ENCODE assay signal across 8 mouse cellular contexts in the genomic region with DNA sequence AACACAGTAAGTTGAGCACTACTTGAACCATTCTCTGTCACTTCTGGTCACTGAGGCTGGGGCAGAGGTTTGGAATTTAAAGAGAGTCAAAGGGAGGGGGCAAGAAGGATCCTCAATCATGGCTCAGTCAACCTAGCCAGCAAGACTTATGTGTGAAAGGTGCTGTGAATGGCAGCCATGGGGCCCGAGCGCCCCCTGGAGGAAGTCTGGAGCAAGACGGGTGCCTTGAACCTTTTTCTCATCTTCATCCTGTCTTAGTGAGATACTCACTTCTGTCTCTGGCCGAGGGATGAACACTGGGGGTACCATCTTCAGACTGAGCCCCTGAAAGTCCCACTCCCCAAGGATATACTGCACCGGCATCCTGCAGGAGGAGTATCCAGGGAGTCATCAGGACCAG. TPM values are rescaled to one million over a fixed set of nuclear protein-coding genes. Genes with fewer than 3 reads are reported as not detected.
DNase-seq lines count a peak whose midpoint lies in the region; ATAC-seq and TF ChIP-seq lines count a peak whose summit lies in the region.

No protein-coding gene starts in this region.

- ATAC-seq in hindbrain, postnatal 0 days: no peak

- TF ChIP-seq CTCF in hindbrain, postnatal 0 days (IDR thresholded peaks at IDR 0.05; ENCODE audit: low read depth): peak; percentile 90
- TF ChIP-seq CTCF in liver, adult 2 months (IDR thresholded peaks at IDR 0.05; ENCODE audit: low read depth, low read length): peak; percentile 97

- 12% methylated on average over 5 of the region's 5 CpGs for WGBS in hindbrain, postnatal 0 days
- 7% methylated on average over 5 of the region's 5 CpGs for WGBS in liver, adult 2 months

- H3K9ac ChIP-seq in hindbrain, postnatal 0 days (replicated peaks; ENCODE audit: low read length): no peak overlapping the region
- no peak overlapping the region for H3K9ac ChIP-seq in liver, adult 2 months (ENCODE audit: low read depth, low read length)

- no peaks in the 10 kb centered on the region for H3K36me3 ChIP-seq in hindbrain, postnatal 0 days (ENCODE audit: insufficient read depth, low read length)
- no peaks in the 10 kb centered on the region for H3K36me3 ChIP-seq in liver, adult 2 months (ENCODE audit: control insufficient read depth, insufficient read depth, low read length)

- no peak overlapping the region for H3K27ac ChIP-seq in hindbrain, postnatal 0 days
- H3K27ac ChIP-seq in liver, adult 2 months (replicated peaks; ENCODE audit: insufficient read depth, low read depth, low read length): no peak overlapping the region

- peaks cover 7% of the 10 kb centered on the region; the same call in 1 of the 2 replicates for H3K4me1 ChIP-seq in hindbrain, postnatal 0 days (ENCODE audit: insufficient read depth, low read length)
- H3K4me1 ChIP-seq in liver, adult 2 months (ENCODE audit: control insufficient read depth, insufficient read depth, low read length): peaks cover 4% of the 10 kb centered on the region; the same call in 1 of the 2 replicates

- H3K4me3 ChIP-seq in hindbrain, postnatal 0 days (ENCODE audit: low read length): no peak overlapping the region
- no peak overlapping the region for H3K4me3 ChIP-seq in liver, adult 2 months (ENCODE audit: insufficient read depth, low read depth, low read length)

- peak; percentile 57 for DNase-seq in 3134 (ENCODE audit: extremely low read depth, insufficient read length, low spot score)
- peak; percentile 88 to 89 for DNase-seq in B cell, adult 2 months
- peak; percentile 70 for DNase-seq in adrenal gland, postnatal 25 days
- DNase-seq in embryo, embryonic 9.5 days (ENCODE audit: extremely low spot score): peak; percentile 55
- DNase-seq in hindbrain, postnatal 0 days (ENCODE audit: low spot score): peak; percentile 67
- DNase-seq in liver, adult 2 months (ENCODE audit: extremely low read depth, low read depth, low spot score): peak; percentile 43
- DNase-seq in right cerebral cortex, adult 18-20 months: peak; percentile 67
- DNase-seq in urinary bladder, postnatal 25 days (ENCODE audit: low spot score): peak; percentile 71

- no peak for TF ChIP-seq POLR2A in liver, adult 2 months (IDR thresholded peaks at IDR 0.05; ENCODE audit: extremely low read depth, insufficient read depth, low read length)

- H3K9me3 ChIP-seq in hindbrain, postnatal 0 days (ENCODE audit: low read length): no peaks in the 10 kb centered on the region

- peaks cover 3% of the 10 kb centered on the region; the same call in 1 of the 2 replicates for H3K79me2 ChIP-seq in liver, adult 2 months (ENCODE audit: control insufficient read depth, insufficient read depth, low read length)

- no peak overlapping the region for H3K4me2 ChIP-seq in hindbrain, postnatal 0 days (ENCODE audit: low read depth, low read length)

- no peaks in the 10 kb centered on the region for H3K27me3 ChIP-seq in hindbrain, postnatal 0 days (ENCODE audit: insufficient read depth, low read length)
- H3K27me3 ChIP-seq in liver, adult 2 months (ENCODE audit: control insufficient read depth, insufficient read depth, low read length): no peaks in the 10 kb centered on the region

RNA-seq across cellular contexts. Expression of a gene that starts 2.2 kb away (rescaled TPM):
- 21.9 and 23.0 TPM in 2 replicates for total RNA-seq in adrenal gland, postnatal 25 days (2021)
- total RNA-seq in hindbrain, postnatal 0 days (2014; rRNA removed): 14.8 and 18.1 TPM in 2 replicates
- polyA plus RNA-seq in hindbrain, postnatal 0 days (2015; fragmentation: Nextera tagmentation; extraction: Ambion mirVana): 13.6 and 16.4 TPM in 2 replicates
- 14.4 and 18.4 TPM in 2 replicates for total RNA-seq in liver, adult 2 months (2014; rRNA removed)
- polyA plus RNA-seq in liver, adult 2 months (2012; rRNA removed): 19.6 and 28.1 TPM in 2 replicates

RNA-seq across cellular contexts. Expression of a gene that starts 4.5 kb away (rescaled TPM):
- total RNA-seq in adrenal gland, postnatal 25 days (2021): 1.4 and 1.5 TPM in 2 replicates
- 12.5 and 27.7 TPM in 2 replicates for total RNA-seq in hindbrain, postnatal 0 days (2014; rRNA removed)
- 10.9 and 11.2 TPM in 2 replicates for polyA plus RNA-seq in hindbrain, postnatal 0 days (2015; fragmentation: Nextera tagmentation; extraction: Ambion mirVana)
- total RNA-seq in liver, adult 2 months (2014; rRNA removed): 0.46 and 0.67 TPM in 2 replicates
- 1.2 and 1.6 TPM in 2 replicates for polyA plus RNA-seq in liver, adult 2 months (2012; rRNA removed)

RNA-seq across cellular contexts. Expression of a gene that starts 40.1 kb away (rescaled TPM):
- 8.1 and 14.9 TPM in 2 replicates for total RNA-seq in adrenal gland, postnatal 25 days (2021)
- total RNA-seq in hindbrain, postnatal 0 days (2014; rRNA removed): 2.8 and 5.3 TPM in 2 replicates
- polyA plus RNA-seq in hindbrain, postnatal 0 days (2015; fragmentation: Nextera tagmentation; extraction: Ambion mirVana): 8.6 and 8.8 TPM in 2 replicates
- total RNA-seq in liver, adult 2 months (2014; rRNA removed): 0.55 and 1.7 TPM in 2 replicates
- polyA plus RNA-seq in liver, adult 2 months (2012; rRNA removed): 10.1 and 32.8 TPM in 2 replicates

RNA-seq across cellular contexts. Expression of a gene that starts 46.2 kb away (rescaled TPM):
- total RNA-seq in adrenal gland, postnatal 25 days (2021): 56.8 and 57.8 TPM in 2 replicates
- 3.5 and 3.8 TPM in 2 replicates for total RNA-seq in hindbrain, postnatal 0 days (2014; rRNA removed)
- polyA plus RNA-seq in hindbrain, postnatal 0 days (2015; fragmentation: Nextera tagmentation; extraction: Ambion mirVana): 2.6 and 3.0 TPM in 2 replicates
- 1.8 and 3.4 TPM in 2 replicates for total RNA-seq in liver, adult 2 months (2014; rRNA removed)
- 3.9 and 6.0 TPM in 2 replicates for polyA plus RNA-seq in liver, adult 2 months (2012; rRNA removed)
